Mouse (Mus musculus) stomach, postnatal 0 days (tissue): Measurements from ENCODE around the gene Myo10.

Experiments used
- CTCF ChIP-seq: IDR thresholded peaks from 2 replicates; pipeline ENCODE4 v1.5.1; 2016; ENCODE audit warnings: antibody characterized with exemption, low read depth, mild to moderate bottlenecking, moderate library complexity
- EP300 ChIP-seq: optimal IDR thresholded peaks from 2 replicates; pipeline ENCODE3; 2016; ENCODE audit warnings: antibody characterized with exemption

DNA sequence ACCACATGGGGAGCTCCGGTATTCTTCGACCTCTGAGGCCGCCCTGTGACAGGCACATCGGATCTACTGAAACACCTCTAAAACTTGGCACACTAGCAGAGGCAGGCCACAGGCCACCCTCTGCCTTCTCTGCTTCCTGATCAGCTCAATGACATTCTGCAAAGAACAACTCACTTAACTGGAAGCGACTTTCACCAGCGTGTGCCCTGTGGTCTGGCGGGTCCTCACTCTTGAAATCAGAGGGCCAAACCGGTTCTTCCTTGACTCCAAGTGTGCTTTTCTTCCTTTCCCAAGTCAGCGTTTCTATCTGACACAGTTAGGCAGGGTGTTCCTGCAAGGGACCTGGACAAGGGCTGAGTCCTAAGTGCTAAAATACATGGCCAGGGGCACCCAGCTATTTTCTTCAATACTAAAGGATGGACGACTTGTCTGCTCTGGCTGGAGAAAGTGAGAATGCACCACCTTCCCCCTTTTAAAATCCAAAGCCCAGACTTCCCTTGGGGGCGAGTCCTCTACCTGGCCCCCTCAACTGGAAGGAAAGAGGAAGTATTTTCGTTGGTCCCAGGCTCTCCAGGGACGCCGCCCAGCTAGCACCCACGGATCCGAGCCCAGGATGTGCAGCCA is 220.2 kb downstream of the Myo10 start:
- TF ChIP-seq EP300 = no peak
- no peak for TF ChIP-seq CTCF
